Mouse (Mus musculus) intestine, embryonic 14.5 days (tissue): ENCODE data around the gene Ninl. TPM values are rescaled to one million over a fixed set of nuclear protein-coding genes. Genes with fewer than 3 reads are reported as not detected.

ENCODE experiments used
- ATAC-seq: fragments of 200-750 bp; cut with Nextera tagmentation; replicated peaks from 2 replicates; pipeline ENCODE4 v1.8.0; 2017; ENCODE audit warnings: low read depth, moderate number of reproducible peaks, moderate TSS enrichment, moderate library complexity; ENCODE audit not compliant: low FRiP score, low TSS enrichment
- DNase-seq: peaks from one replicate; pipeline ENCODE4 v3.0.0-alpha.2; 2018; ENCODE audit warnings: low spot score
- H3K27ac ChIP-seq: fragments of 300-500 bp; sonication (generic); 2 replicates; pipeline ENCODE4 v1.5.1; 2014; ENCODE audit warnings: low read depth, mild to moderate bottlenecking, control low read depth
- H3K27me3 ChIP-seq: fragments of 300-500 bp; sonication (generic); replicated peaks from 2 replicates; pipeline ENCODE4 v1.6.1; 2014; ENCODE audit warnings: low read length, control low read depth; ENCODE audit not compliant: control insufficient read depth, insufficient read depth
- H3K36me3 ChIP-seq: fragments of 300-500 bp; sonication (generic); 2 replicates; pipeline ENCODE4 v1.6.1; 2014; ENCODE audit warnings: low read length, control low read depth; ENCODE audit not compliant: control insufficient read depth, insufficient read depth
- H3K4me1 ChIP-seq: fragments of 300-500 bp; sonication (generic); replicated peaks from 2 replicates; pipeline ENCODE4 v1.6.1; 2014; ENCODE audit warnings: low read length, control low read depth, mixed read lengths; ENCODE audit not compliant: control insufficient read depth, insufficient read depth
- H3K4me2 ChIP-seq: fragments of 300-500 bp; sonication (generic); 2 replicates; pipeline ENCODE4 v1.6.1; 2014; ENCODE audit warnings: low read length
- H3K4me3 ChIP-seq: fragments of 300-500 bp; sonication (generic); 2 replicates; pipeline ENCODE4 v1.5.1; 2014; ENCODE audit warnings: low read depth, low read length, control low read depth, mixed read lengths
- H3K9ac ChIP-seq: fragments of 300-500 bp; sonication (generic); 2 replicates; pipeline ENCODE4 v1.6.1; 2014; ENCODE audit warnings: mild to moderate bottlenecking, low read length
- H3K9me3 ChIP-seq: fragments of 300-500 bp; sonication (generic); 2 replicates; pipeline ENCODE4 v1.6.1; 2016; ENCODE audit warnings: low read length, control low read depth; ENCODE audit not compliant: control insufficient read depth
- WGBS: fragments of 180-500 bp; shearing (Covaris S2); extraction: QIAGEN DNeasy Blood & Tissue Kit; methylation state at CpG from one replicate; pipeline ENCODE4 v1.1.7; 2014; 5-methylcytosine and 5-hydroxymethylcytosine counted together
- polyA plus RNA-seq: library from polyadenylated mRNA; unstranded; fragments of >200 nt; fragmentation: Nextera tagmentation; extraction: Ambion mirVana; gene quantifications from 2 replicates; pipeline ENCODE4 v1.2.1, GENCODE M21; 2014

Gene Ninl
- polyA plus RNA-seq, 1 experiment from 2014 or later: 10.7 TPM

GRCm38 (mm10) chr2:150929156-150929555, 110.0 kb downstream of the Ninl start:
- H3K9me3 ChIP-seq: no peaks in the 10 kb centered on the region
- peaks cover 61% of the 10 kb centered on the region for H3K36me3 ChIP-seq
- H3K9ac ChIP-seq: no peak overlapping the region
- ATAC-seq (no peak), DNase-seq (no peak)
- 82% methylated on average over 6 of the region's 6 CpGs for WGBS
- H3K27ac ChIP-seq: no peak overlapping the region
- no peaks in the 10 kb centered on the region for H3K4me1 ChIP-seq
- H3K4me3 ChIP-seq: no peak overlapping the region
- H3K4me2 ChIP-seq: no peak overlapping the region
- no peaks in the 10 kb centered on the region for H3K27me3 ChIP-seq

- Histone ChIP-seq H3K36me3 (peaks cover 56% of the 10 kb centered on the region), H3K9ac (no peak overlapping the region), H3K27ac (no peak overlapping the region), H3K4me3 (no peak overlapping the region), H3K9me3 (no peaks in the 10 kb centered on the region), H3K4me1 (no peaks in the 10 kb centered on the region), H3K27me3 (no peaks in the 10 kb centered on the region), H3K4me2 (no peak overlapping the region)
- ATAC-seq: no peak
- WGBS: 85% methylated on average over 11 of the region's 11 CpGs
- DNase-seq: no peak
These were observed 112.0 kb downstream of the Ninl start for GRCm38 (mm10) chr2:150927038-150927720.

GRCm38 (mm10) chr2:150923505-150923904, 115.7 kb downstream of the Ninl start:
- 80% methylated on average over 7 of the region's 7 CpGs for WGBS

GRCm38 (mm10) chr2:150923026-150923425, 116.2 kb downstream of the Ninl start:
- ATAC-seq (no peak), DNase-seq (no peak)
- no peaks in the 10 kb centered on the region for H3K9me3 ChIP-seq
- 90% methylated on average over 3 of the region's 3 CpGs for WGBS
- H3K4me1 ChIP-seq: no peaks in the 10 kb centered on the region
- no peak overlapping the region for H3K27ac ChIP-seq
- peaks cover 46% of the 10 kb centered on the region for H3K36me3 ChIP-seq
- no peak overlapping the region for H3K9ac ChIP-seq
- no peak overlapping the region for H3K4me3 ChIP-seq
- no peaks in the 10 kb centered on the region for H3K27me3 ChIP-seq
- H3K4me2 ChIP-seq: no peak overlapping the region

More at GRCm38 (mm10) chr2:150923505-150923904, 115.7 kb downstream of the Ninl start:
- ATAC-seq (no peak), DNase-seq (no peak)
- Histone ChIP-seq H3K9ac (no peak overlapping the region), H3K9me3 (no peaks in the 10 kb centered on the region), H3K27me3 (no peaks in the 10 kb centered on the region), H3K4me1 (no peaks in the 10 kb centered on the region), H3K27ac (no peak overlapping the region), H3K36me3 (peaks cover 42% of the 10 kb centered on the region), H3K4me2 (no peak overlapping the region), H3K4me3 (no peak overlapping the region)

- Histone ChIP-seq H3K27ac (no peak overlapping the region), H3K4me2 (no peak overlapping the region), H3K9ac (no peak overlapping the region), H3K9me3 (no peaks in the 10 kb centered on the region), H3K36me3 (peaks cover 40% of the 10 kb centered on the region), H3K27me3 (no peaks in the 10 kb centered on the region), H3K4me3 (no peak overlapping the region), H3K4me1 (no peaks in the 10 kb centered on the region)
- 78% methylated on average over 4 of the region's 4 CpGs for WGBS
- DNase-seq: no peak
- no peak for ATAC-seq
These were observed 117.0 kb downstream of the Ninl start for GRCm38 (mm10) chr2:150922165-150922564.

- no peaks in the 10 kb centered on the region for H3K27me3 ChIP-seq
- peaks cover 40% of the 10 kb centered on the region for H3K36me3 ChIP-seq
- no peak overlapping the region for H3K27ac ChIP-seq
- no peaks in the 10 kb centered on the region for H3K4me1 ChIP-seq
- no peak overlapping the region for H3K4me3 ChIP-seq
- no peaks in the 10 kb centered on the region for H3K9me3 ChIP-seq
- no peak for DNase-seq
- WGBS: 90% methylated on average over 6 of the region's 6 CpGs
- no peak for ATAC-seq
- no peak overlapping the region for H3K9ac ChIP-seq
- H3K4me2 ChIP-seq: no peak overlapping the region
These were observed 117.5 kb downstream of the Ninl start for GRCm38 (mm10) chr2:150921697-150922096.

- Histone ChIP-seq H3K4me1 (no peaks in the 10 kb centered on the region), H3K9ac (no peak overlapping the region), H3K36me3 (peaks cover 39% of the 10 kb centered on the region; the same call in 1 of the 2 replicates), H3K9me3 (no peaks in the 10 kb centered on the region), H3K27me3 (no peaks in the 10 kb centered on the region), H3K4me2 (no peak overlapping the region), H3K4me3 (no peak overlapping the region), H3K27ac (no peak overlapping the region)
- 87% methylated on average over 3 of the region's 3 CpGs for WGBS
- DNase-seq (no peak), ATAC-seq (no peak)
These were observed 118.6 kb downstream of the Ninl start for GRCm38 (mm10) chr2:150920543-150920942.

- 89% methylated on average over 3 of the region's 3 CpGs for WGBS
- no peak for ATAC-seq
- H3K27me3 ChIP-seq: no peaks in the 10 kb centered on the region
- H3K4me1 ChIP-seq: no peaks in the 10 kb centered on the region
- H3K4me2 ChIP-seq: no peak overlapping the region
- DNase-seq: no peak
- H3K27ac ChIP-seq: no peak overlapping the region
- no peaks in the 10 kb centered on the region for H3K9me3 ChIP-seq
- H3K4me3 ChIP-seq: no peak overlapping the region
- H3K36me3 ChIP-seq: peaks cover 36% of the 10 kb centered on the region; the same call in 1 of the 2 replicates
- no peak overlapping the region for H3K9ac ChIP-seq
These were observed 120.5 kb downstream of the Ninl start for GRCm38 (mm10) chr2:150918720-150919119.

- Histone ChIP-seq H3K4me2 (no peak overlapping the region), H3K4me1 (no peaks in the 10 kb centered on the region; the same call in 1 of the 2 replicates), H3K27ac (no peak overlapping the region), H3K36me3 (peaks cover 27% of the 10 kb centered on the region; the same call in 1 of the 2 replicates), H3K9ac (no peak overlapping the region), H3K4me3 (no peak overlapping the region), H3K9me3 (no peaks in the 10 kb centered on the region), H3K27me3 (no peaks in the 10 kb centered on the region)
- DNase-seq (no peak), ATAC-seq (no peak)
- WGBS: 85% methylated on average over 5 of the region's 5 CpGs
These were observed 123.4 kb downstream of the Ninl start for GRCm38 (mm10) chr2:150915786-150916185.
